Mouse (Mus musculus) hindlimb bud, embryonic 11.5 days (tissue): ENCODE data around the gene Galnt5.

Experiments used
- DNase-seq: peaks from one replicate; pipeline ENCODE4 v3.0.0-alpha.2; 2012; ENCODE audit warnings: low read depth, low spot score; ENCODE audit errors: extremely low spot score

Gene Galnt5

DNA sequence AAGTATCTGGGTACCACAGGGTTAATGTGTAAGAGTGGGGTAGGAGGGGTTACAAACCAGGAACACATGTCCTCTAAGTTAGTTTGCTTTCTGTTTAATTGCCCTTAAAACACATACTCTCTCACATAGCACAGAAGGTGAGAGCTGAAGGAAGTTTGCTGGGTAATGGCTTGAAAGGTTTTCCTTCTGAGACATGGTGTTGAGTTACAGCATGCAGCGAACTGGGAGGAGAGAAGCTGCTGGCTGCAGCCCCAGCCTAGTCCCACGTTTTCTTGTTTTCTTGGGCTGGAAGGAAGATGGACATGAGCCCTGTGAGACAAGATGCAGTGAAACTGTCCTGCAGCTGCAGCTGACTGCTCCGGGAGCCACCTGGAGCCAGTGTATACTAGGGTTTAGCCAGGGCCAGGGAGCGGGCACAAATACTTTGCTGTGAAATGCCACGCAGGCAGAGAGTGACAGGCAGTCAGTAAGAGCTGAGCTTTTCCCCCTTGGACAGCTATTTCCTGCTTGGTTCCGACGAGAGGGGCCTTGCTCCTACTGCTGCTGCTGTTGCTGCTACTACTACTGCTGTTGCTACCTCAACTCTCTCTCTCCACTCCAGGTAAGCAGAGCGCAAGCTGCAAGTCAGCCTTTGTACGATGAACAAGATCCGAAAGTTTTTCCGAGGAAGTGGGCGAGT lies at the start of gene Galnt5:
Galnt5 (plus strand) TSS at position 133 of the 679 bp plus-strand sequence.
- DNase-seq: peak; percentile 57

DNA sequence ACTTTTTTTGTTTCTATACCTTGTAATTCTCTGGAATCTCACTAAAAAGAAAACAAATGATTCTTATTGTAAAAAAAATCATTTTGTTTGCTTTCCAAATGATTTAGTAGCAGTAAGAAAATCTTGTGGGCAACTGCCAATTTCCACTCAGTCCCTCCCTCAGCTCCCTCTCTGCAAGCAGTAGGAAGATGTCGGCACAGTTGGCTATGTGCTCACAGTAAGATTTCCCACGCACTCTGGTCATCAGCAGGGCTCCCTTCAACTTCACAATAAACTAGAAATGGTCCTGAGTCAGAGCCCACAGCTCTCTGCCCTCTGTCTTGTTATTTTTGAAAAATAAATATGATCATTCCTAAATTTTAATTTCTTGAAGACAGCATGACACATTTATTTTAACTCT lies 46.1 kb upstream of the Galnt5 start:
- DNase-seq: no peak

DNA sequence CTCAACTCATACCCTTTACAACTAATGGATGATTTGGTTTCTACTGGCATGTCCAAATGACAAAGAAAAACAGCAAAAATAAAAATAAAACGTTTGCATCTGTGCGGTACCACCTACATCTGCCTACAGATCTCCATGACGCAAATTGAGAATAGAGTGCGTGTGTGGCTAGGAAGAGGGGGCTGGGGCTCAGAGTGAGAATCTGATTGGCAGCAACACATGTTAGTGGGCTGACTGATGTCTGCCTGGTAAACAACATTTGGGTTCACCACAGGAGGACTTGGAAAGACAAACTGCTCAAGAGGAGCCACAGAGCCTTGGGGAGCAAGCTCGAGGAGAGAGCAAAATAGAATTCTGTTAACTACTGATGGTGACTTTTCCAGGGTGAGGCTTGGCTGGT lies 36.9 kb upstream of the Galnt5 start:
- DNase-seq: no peak

DNA sequence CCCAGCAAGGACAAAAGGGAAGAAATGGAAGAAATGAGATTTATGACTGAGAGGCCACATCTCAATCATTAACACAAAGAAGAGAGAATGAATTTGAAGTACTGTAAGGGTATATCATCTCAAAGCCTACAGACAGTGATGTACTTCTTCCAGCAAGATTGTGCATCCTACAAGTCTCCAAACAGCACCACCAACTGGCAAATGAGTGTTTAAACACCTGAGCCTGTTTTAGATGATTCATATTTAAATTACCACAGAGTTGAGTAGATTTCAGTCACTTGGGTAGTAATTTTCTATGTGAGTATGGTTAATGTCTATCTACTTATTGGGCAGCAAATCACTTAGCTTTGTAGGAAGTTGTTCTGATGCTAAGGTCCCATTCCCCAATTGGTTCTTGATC lies 15.4 kb upstream of the Galnt5 start:
- no peak for DNase-seq

DNA sequence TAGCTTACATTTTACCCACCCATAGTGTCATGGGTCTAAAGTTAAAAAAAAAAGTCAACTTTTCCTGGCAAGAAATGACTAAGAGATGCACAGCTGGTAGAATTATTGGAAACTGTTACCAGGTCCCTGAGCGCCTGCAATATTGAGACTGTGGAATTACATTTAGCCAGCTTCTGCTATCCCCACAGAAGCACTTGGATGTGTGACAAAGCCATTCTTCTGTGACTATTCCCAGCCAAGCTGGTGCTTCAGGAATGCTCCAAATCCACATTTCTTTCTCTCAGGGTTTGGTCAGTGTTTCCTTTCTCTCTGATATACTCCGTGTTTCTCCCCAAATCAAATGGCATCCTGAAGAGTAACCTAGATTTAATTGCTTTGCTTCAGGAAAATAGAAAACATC lies 6.6 kb upstream of the Galnt5 start:
- no peak for DNase-seq

DNA sequence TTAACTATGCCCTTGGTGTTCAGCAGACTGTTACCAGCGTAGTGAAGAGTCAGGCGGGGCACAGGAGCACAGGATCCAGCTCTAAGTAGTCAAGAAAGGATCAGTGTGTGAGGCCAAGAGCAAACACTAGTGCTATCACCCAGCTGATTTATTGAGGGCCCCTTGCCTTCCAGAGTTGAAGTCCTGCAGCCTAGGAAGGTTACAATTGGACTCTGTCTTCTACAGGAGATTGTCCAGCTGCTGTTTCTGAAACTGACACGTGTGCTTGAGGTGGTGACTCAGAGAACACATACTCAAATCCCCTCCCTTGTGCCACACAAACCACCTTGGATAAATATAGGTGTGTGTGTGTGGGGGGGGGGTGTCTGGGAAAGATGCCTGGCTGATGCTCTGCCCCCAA lies 3.8 kb downstream of the Galnt5 start:
- no peak for DNase-seq

DNA sequence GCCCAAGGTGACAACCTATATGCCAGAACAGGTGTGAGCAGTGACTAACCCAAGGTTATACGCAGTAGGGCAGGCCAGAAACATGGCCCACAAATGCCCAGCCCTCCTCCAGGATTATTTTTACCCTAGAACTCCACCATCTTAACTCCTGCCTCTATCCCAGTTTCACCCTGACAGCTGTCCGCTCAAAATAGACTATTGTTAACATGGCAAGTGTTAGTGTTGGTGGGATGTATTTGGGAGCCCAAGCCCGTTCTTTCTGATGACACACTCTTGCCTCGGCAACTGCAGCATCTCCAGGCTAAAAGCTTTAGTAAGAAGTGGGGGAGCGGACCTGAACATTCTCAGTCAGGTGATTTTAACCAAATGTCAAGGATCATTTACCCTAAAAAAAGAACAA lies 9.4 kb downstream of the Galnt5 start:
- DNase-seq: no peak

DNA sequence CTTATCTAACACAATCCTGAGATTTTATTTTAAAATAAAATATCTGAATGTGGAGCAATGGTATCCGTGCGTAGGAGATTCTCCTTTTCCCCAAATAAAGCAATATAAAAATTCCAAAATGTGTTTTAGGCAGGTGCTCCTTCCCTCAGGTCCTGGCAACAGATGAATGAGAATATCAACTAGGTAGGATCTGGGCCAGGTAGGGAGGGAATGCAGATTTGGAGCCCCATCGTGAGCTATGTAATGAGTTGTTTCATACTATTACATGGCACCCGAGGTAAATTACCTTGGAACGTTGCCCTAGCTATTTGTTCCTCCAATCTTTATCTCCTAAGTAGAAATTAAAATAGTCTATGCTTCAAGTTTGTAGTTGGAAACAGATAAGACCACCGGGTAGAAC lies 25.9 kb downstream of the Galnt5 start:
- no peak for DNase-seq

DNA sequence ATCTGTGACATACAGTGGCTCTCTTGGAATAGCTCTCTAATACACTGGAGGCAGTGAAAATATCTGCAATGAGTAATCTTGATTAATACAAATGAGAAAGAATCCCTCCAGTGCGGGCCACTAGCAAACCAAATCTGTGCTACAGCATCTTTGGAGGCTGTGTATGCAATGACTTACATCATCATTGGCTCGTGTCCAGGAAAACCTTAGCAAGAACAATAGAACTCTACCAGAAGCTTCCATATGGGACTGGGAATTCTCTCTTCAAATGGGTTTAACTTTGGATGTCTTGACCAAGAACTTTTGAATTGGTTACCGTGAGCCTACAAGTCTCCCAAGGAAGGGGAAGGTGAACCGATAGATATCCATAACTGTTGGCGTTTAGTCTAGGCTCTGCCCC lies 29.1 kb downstream of the Galnt5 start:
- DNase-seq: no peak

DNA sequence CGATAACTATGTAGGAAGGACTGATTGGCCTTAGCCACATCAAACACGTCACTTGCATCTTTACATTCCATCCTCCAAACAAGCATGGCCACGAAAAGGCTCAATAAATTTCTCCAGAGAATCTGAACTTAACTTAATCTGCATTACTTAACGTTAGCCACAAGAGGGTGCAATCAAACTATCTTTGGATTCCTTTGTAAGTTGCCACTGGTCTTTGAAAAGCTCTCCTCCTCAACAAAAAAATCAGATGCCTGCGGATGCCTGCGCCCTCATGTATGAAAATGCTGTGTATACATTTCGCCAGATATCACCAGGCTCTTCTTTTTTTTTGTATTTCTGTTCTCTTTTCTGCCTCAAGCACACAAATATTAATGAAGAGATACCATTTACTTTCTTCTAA lies 31.7 kb downstream of the Galnt5 start:
- DNase-seq: peak; percentile 46

DNA sequence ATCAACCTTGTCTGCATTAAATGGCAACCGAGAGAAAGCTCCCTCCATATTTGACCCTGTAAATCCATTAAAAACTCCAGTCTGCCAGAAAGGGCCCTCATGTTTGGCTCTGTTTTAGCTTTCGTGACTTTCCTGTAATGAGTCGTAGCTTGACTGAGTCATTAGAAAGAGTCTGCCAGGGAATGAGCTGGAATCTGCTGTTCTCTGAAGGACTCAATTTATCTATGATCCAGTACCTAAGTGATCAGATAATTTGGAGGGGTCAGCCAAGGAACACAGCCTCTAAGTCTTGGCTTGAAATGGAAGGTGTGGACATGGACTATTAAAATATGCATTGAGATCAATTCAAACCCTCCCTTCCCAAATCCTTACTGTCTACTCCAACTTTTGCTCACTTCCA lies 33.7 kb downstream of the Galnt5 start:
- DNase-seq: no peak

DNA sequence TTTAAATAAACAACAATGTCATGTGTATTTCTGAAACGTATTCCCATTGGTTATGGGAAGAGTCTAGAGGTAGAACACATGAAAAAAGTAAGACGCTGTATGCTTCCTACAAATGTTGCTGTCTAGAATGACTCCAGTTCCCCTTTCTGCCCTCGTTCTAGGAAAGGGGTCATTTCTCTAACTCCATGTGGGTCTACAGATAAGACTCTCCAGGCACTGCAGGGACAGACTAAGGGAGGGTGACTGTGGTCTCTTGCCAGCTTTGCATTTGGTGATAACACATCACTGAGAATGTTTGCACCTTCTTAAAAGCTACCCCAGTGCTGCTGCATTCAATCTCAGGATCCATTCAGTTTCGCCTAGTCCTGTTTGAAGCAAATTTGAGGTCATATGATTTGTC lies 38.0 kb downstream of the Galnt5 start:
- DNase-seq: no peak

DNA sequence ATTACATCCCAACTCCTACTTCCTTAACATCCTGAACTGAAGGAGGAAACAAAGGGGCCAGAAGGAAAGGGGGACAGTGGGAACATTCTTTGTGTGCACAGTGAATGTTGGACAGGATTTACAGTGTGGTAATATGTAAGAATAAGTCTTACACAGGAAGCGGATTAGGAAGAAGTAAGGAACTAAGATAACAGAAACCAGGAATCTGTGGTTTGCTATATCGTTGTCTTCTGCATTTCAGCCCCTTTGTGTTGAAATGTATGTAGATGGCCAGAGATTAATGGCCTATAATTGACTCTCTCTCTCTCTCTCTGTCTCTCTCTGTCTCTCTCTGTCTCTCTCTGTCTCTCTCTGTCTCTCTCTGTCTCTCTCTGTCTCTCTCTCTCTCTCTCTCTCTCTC lies 39.2 kb downstream of the Galnt5 start:
- DNase-seq: no peak

DNA sequence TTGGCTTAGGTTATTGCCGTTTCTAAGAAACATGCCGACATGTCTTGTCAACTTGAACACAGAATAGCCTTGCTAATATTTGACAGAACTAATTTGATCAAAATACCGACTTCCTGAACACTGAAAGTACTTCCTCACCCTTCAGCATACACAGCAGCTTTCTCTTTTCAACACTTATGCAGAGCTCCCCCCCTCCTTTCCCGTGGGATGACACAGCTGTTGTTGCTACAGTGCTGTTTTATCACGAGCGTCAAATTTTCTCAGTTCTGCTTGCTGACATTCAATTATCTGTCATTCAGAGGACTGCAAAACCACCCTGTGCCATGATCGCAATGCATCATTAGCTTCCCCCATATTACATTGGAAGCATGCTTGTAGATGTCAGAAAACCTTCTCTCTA lies 44.2 kb downstream of the Galnt5 start:
- DNase-seq: no peak

DNA sequence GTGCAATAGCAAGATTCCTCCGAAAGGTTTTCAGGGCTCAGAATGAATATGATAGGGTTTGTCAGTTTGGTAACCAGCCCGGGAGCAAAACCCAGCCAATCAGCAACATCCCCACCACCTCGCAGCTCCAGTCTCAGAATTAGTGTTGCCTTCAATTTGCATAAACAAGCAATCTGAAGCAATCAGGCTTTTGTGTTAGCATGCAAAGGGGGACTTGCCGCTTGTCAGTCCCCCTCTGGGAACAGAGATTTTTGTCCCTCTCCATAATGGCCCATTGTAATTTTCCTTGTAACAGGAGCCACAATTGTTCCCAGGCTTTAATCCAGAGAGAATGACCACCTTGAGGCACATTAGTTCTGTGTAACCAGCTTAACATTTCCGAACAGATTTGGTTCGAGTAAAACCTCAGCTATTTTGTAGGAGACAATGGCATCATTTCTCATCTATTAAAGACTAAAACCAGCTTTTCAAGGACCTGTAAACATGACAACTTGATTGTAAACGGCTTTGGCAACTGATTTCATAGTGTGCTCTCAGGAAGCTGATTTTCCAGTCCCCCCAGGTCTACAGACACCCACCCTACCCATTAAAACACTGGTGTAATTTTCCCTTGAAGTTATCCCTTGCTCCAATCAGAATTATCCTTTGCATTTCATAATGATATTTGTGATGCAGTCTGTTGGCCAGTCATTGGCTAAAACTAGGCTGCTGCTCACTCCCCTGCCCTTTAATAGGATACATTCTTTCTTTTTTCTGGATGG lies 55.3 kb downstream of the Galnt5 start, which contains the start of gene Ermn:
Ermn (minus strand) TSS at position 44 of the 761 bp plus-strand sequence.
- DNase-seq: no peak

DNA sequence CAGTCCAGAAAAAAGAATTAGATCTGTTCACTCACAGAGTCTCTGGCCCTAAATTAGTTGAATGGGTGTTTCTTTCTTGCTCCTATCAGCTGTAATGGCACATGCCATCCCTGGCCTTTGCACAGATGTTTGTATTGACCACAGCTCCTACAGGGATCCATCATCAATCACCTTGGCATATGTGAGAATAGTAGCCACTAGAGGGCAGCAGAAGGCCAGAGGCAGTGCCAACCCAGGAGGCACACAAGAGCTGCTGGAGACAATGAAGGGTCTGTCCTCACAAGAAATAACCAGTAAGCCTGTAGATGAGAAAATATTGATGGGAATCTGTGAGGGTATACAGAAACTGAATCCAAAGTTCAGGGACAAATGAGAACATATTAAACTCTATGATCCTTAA lies 57.7 kb downstream of the Galnt5 start:
- peak; percentile 49 for DNase-seq

DNA sequence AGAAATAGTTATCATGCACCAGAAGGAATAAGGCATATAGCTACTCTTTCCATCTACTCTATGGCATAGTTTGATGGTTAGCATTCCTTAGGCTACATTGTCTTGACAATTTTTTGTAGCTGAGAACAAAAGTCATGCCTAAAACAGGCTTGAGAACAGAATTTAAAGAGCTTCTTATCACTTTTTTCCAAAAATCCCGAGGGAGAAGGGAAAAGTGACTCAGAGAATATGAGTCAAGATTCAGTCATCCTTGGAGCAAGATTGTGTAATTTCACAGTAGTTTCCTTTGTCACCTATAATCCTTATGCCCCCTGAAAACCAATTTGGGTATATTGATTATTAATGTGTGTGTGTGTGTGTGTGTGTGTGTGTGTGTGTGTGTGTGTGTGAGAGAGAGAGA lies 82.2 kb downstream of the Galnt5 start:
- no peak for DNase-seq

DNA sequence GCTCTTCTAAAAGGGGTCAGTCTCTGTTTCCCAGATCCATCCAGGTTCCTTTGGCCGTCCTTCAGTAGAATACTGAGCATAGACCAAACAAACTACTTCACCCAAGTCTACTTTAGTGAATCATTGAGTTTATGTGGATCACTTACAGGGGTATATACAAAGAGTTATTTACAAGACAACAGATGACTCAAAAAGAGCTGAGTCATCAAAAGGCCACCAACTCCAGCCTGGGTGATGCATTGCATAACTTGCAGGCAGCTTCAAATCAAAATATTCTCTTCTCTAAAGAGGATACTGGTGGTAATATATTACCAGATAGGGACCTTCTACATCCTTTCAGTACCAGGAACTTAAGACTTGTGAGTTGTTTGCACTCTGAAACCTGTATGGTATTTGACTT lies 88.7 kb downstream of the Galnt5 start:
- DNase-seq: no peak

DNA sequence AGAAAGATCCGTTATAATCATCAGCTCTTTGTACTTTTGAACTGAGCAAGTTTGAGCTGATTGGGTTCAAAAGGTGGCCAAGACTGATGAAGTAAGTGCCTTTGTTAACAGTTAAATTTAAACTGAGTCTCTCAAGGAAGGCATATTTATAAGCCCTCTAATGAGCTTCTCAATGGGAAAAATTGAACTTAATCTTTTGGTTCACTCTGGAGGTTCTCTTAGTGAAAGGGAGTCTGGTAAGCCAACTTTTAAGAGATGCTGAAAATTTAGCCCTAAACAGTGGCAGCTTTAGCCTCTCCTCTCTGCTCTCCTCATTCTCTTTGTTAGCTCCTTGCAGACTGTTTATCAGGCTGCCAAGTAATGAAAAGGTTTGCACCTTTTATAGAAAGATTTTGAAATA lies 97.1 kb downstream of the Galnt5 start:
- DNase-seq: no peak
